ENCODE assay signal across 16 mouse cellular contexts in the genomic region with DNA sequence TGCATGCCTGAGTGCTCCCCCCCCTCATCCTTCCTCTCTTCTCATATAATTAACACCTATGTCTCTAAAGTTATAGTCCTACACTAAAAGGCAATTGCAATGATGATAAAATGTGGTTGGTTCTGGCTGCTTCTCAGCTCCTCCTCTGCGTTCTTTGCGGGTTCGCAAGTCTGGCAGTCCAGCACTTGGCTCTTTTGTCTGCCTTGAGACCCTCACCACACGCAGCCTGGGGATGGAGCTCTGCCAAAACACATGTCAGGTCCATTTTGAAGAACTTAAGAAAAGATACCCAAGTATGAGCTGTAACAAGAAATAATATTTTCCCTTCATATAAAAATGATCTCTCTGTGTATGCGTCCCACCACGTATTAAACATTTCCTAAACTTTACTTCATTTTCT.
DNase-seq lines count a peak whose midpoint lies in the region; ATAC-seq and TF ChIP-seq lines count a peak whose summit lies in the region.
"Had no signal": no experiment of that assay in that cellular context is flagged by ENCODE, and none has a peak within 500 bp of the region (broad histone marks: within the 10 kb centered on the region; RNA-seq: fewer than 3 reads in every experiment).

No protein-coding gene starts in this region.

- H3K9ac ChIP-seq in kidney, embryonic 15.5 days = no peak overlapping the region
- no peak overlapping the region for H3K9ac ChIP-seq in lung, postnatal 0 days (replicated peaks; ENCODE audit: low read depth)
- H3K9ac ChIP-seq: forebrain, embryonic 13.5 days; limb, embryonic 12.5 days; liver, embryonic 12.5 days; midbrain, embryonic 12.5 days; neural tube, embryonic 15.5 days had no signal

- no peak overlapping the region for H3K4me3 ChIP-seq in kidney, embryonic 15.5 days (replicated peaks)
- H3K4me3 ChIP-seq in lung, postnatal 0 days (ENCODE audit: low read depth, low read length) = no peak overlapping the region
- H3K4me3 ChIP-seq: embryonic facial prominence, embryonic 13.5 days; forebrain, embryonic 13.5 days; limb, embryonic 12.5 days; liver, embryonic 12.5 days; midbrain, embryonic 12.5 days; neural tube, embryonic 15.5 days had no signal

- H3K27ac ChIP-seq in kidney, embryonic 15.5 days = no peak overlapping the region
- peak overlapping the region; percentile 57 for H3K27ac ChIP-seq in lung, postnatal 0 days (ENCODE audit: low read length)
- H3K27ac ChIP-seq: forebrain, embryonic 13.5 days; limb, embryonic 12.5 days; liver, embryonic 12.5 days; midbrain, embryonic 12.5 days had no signal

- H3K9me3 ChIP-seq in kidney, embryonic 15.5 days (replicated peaks) = no peaks in the 10 kb centered on the region
- no peaks in the 10 kb centered on the region for H3K9me3 ChIP-seq in lung, postnatal 0 days (ENCODE audit: low read length)
- H3K9me3 ChIP-seq: embryonic facial prominence, embryonic 13.5 days; forebrain, embryonic 13.5 days; limb, embryonic 12.5 days; midbrain, embryonic 12.5 days; neural tube, embryonic 15.5 days had no signal

- ATAC-seq in kidney, embryonic 15.5 days (replicated peaks; ENCODE audit: low FRiP score) = no peak
- no peak for ATAC-seq in lung, postnatal 0 days
- ATAC-seq: forebrain, embryonic 13.5 days; liver, embryonic 12.5 days had no signal

- no peaks in the 10 kb centered on the region for H3K36me3 ChIP-seq in kidney, embryonic 15.5 days
- H3K36me3 ChIP-seq in lung, postnatal 0 days (ENCODE audit: insufficient read depth, low read length) = no peaks in the 10 kb centered on the region
- H3K36me3 ChIP-seq: embryonic facial prominence, embryonic 13.5 days; limb, embryonic 12.5 days; liver, embryonic 12.5 days; midbrain, embryonic 12.5 days; neural tube, embryonic 15.5 days had no signal

- H3K27me3 ChIP-seq in kidney, embryonic 15.5 days = no peaks in the 10 kb centered on the region
- no peaks in the 10 kb centered on the region for H3K27me3 ChIP-seq in lung, postnatal 0 days (replicated peaks; ENCODE audit: insufficient read depth, low read length)
- H3K27me3 ChIP-seq: forebrain, embryonic 13.5 days; neural tube, embryonic 15.5 days had no signal

- DNase-seq in heart, adult 11 months = peak; percentile 66
- DNase-seq in heart, adult 8-10 months (ENCODE audit: low spot score) = no peak
- DNase-seq in kidney, postnatal 14 days = no peak
- no peak for DNase-seq in lung, postnatal 0 days (ENCODE audit: low spot score)
- no peak for DNase-seq in lung, postnatal 14 days
- DNase-seq in liver = no peak
- DNase-seq: cerebellum, adult 11 months; right cerebral cortex, adult 18-20 months; right cerebral cortex, postnatal 4 days had no signal

- H3K4me1 ChIP-seq in kidney, embryonic 15.5 days = peaks cover 38% of the 10 kb centered on the region
- peaks cover 9% of the 10 kb centered on the region; the same call in 1 of the 2 replicates for H3K4me1 ChIP-seq in lung, postnatal 0 days (ENCODE audit: insufficient read depth, low read depth, low read length)
- H3K4me1 ChIP-seq: liver, embryonic 12.5 days had no signal

- no peak for TF ChIP-seq EP300 in lung, postnatal 0 days (IDR thresholded peaks at IDR 0.05)

- peak overlapping the region; percentile 45 for H3K4me2 ChIP-seq in kidney, embryonic 15.5 days
- peak overlapping the region; percentile 41; the same call in 1 of the 2 replicates for H3K4me2 ChIP-seq in lung, postnatal 0 days (replicated peaks; ENCODE audit: low read depth, low read length)
- H3K4me2 ChIP-seq: limb, embryonic 12.5 days; midbrain, embryonic 12.5 days had no signal

- TF ChIP-seq CTCF in lung, postnatal 0 days (IDR thresholded peaks at IDR 0.05) = no peak

- WGBS in kidney, embryonic 15.5 days = 52% methylated on average over 6 of the region's 6 CpGs
- WGBS in lung, postnatal 0 days = 37% methylated on average over 6 of the region's 6 CpGs
